Mouse (Mus musculus) hindbrain, embryonic 10.5 days (tissue): ENCODE data around the gene Pikfyve. TPM values are rescaled to one million over a fixed set of nuclear protein-coding genes. Genes with fewer than 3 reads are reported as not detected.
"Not testable (repeated sequence)": the region's sequence is repeated elsewhere in the genome, so short reads cannot be mapped to it uniquely, and the experiment has no call there.

ENCODE experiments used
- DNase-seq: peaks from one replicate; pipeline ENCODE4 v3.0.0-alpha.2; 2017; ENCODE audit warnings: low spot score
- H3K27ac ChIP-seq: fragments of 300-500 bp; sonication (generic); 2 replicates; pipeline ENCODE4 v1.5.1; 2016; ENCODE audit warnings: mild to moderate bottlenecking, moderate library complexity
- H3K27me3 ChIP-seq: fragments of 300-500 bp; sonication (generic); 2 replicates; pipeline ENCODE4 v1.6.1; 2016; ENCODE audit warnings: mild to moderate bottlenecking; ENCODE audit not compliant: poor library complexity, insufficient read depth, severe bottlenecking
- H3K36me3 ChIP-seq: fragments of 300-500 bp; sonication (generic); 2 replicates; pipeline ENCODE4 v1.6.1; 2016; ENCODE audit warnings: mild to moderate bottlenecking, moderate library complexity
- H3K4me1 ChIP-seq: fragments of 300-500 bp; sonication (generic); replicated peaks from 2 replicates; pipeline ENCODE4 v1.6.1; 2016; ENCODE audit warnings: mild to moderate bottlenecking
- H3K4me3 ChIP-seq: fragments of 300-500 bp; sonication (generic); 2 replicates; pipeline ENCODE4 v1.5.1; 2016; ENCODE audit warnings: mild to moderate bottlenecking, moderate library complexity
- H3K9me3 ChIP-seq: fragments of 300-500 bp; sonication (generic); 2 replicates; pipeline ENCODE4 v1.6.1; 2016; ENCODE audit warnings: mild to moderate bottlenecking, moderate library complexity
- WGBS: fragments of 180-500 bp; shearing (Covaris S2); methylation state at CpG from one replicate; pipeline ENCODE4 v1.1.7; 2016; 5-methylcytosine and 5-hydroxymethylcytosine counted together
- polyA plus RNA-seq: library from polyadenylated mRNA; unstranded; fragments of >200 nt; fragmentation: Nextera tagmentation; extraction: Ambion mirVana; gene quantifications from 2 replicates; pipeline ENCODE4 v1.2.1, GENCODE M21; 2016

Gene Pikfyve
- polyA plus RNA-seq, 1 experiment from 2014 or later = 13.7 TPM

GRCm38 (mm10) chr1:65193226-65193625 lies 6.7 kb downstream of the Pikfyve start:
- H3K27me3 ChIP-seq = no peaks in the 10 kb centered on the region
- H3K36me3 ChIP-seq = peaks cover 65% of the 10 kb centered on the region
- no peaks in the 10 kb centered on the region for H3K9me3 ChIP-seq
- WGBS = 97% methylated on average over 2 of the region's 2 CpGs
- H3K27ac ChIP-seq = no peak overlapping the region
- peaks cover 4% of the 10 kb centered on the region for H3K4me1 ChIP-seq
- DNase-seq = no peak
- no peak overlapping the region for H3K4me3 ChIP-seq

DNA sequence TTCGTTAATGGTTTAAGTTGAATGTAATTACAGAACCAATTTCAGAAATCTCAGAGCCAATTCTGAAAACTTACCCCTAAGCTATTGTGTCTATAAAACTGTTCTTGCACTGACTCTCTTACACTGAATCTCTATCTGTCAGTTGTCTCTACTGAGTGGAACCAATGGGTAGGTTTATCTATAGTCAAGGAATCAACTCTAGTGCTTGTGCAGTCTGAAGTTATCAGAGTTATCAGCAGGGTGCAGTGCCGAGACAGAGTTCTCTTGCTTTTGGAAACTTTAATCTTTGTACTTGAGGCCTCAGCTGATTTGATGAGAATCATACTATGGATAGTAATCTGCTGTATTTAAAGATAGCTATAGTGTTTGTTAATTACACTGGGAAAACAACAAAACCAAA lies 11.9 kb downstream of the Pikfyve start:
- Histone ChIP-seq H3K27ac (no peak overlapping the region), H3K36me3 (peaks cover 83% of the 10 kb centered on the region), H3K9me3 (no peaks in the 10 kb centered on the region), H3K27me3 (no peaks in the 10 kb centered on the region), H3K4me3 (no peak overlapping the region), H3K4me1 (no peaks in the 10 kb centered on the region)
- 86% methylated on average over 2 of the region's 2 CpGs for WGBS
- DNase-seq = no peak

DNA sequence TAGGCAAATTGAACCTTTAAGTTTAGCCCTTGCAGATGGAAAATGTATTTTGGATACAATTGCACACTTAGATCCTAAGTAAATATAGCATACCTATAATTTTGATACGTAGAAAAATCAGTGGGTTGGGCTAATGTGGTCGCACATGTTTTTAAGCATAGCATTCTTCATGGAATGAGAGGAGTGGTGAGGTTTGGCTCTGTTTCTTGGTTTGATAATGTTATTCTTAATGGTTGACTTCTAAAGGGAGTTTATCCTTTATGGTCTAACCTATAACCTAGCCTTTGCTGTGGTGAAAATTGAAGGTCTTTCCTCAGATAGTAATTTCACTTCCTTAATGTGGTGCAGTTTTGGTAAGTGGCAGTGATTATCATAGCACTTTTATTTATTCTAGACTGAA lies 12.4 kb downstream of the Pikfyve start:
- no peak overlapping the region for H3K27ac ChIP-seq
- no peak overlapping the region for H3K4me3 ChIP-seq
- DNase-seq = no peak
- H3K9me3 ChIP-seq = no peaks in the 10 kb centered on the region
- 95% methylated on average over 2 of the region's 2 CpGs for WGBS
- no peaks in the 10 kb centered on the region for H3K4me1 ChIP-seq
- peaks cover 83% of the 10 kb centered on the region for H3K36me3 ChIP-seq
- H3K27me3 ChIP-seq = no peaks in the 10 kb centered on the region

DNA sequence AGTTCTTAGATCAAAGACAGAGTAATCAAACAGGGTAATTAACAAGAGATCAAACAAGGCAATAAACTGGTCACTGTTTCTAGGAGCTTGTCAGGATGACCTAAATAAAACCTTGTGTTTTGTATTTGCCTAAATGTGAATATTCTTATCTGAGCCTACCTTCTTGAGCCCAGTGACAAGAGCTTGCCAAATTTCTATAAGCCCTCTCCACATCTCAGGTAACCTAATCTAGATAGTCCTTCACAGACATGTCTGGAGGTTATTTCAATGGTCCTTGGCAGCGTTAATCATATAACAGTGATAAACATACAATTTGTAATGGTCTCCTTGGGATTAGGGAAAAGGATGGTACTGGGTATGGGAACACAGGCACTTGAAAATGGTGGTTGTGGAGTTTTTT lies 17.8 kb downstream of the Pikfyve start:
- Histone ChIP-seq H3K4me3 (no peak overlapping the region), H3K9me3 (peaks cover 4% of the 10 kb centered on the region; the same call in 1 of the 2 replicates), H3K27ac (no peak overlapping the region), H3K27me3 (no peaks in the 10 kb centered on the region), H3K36me3 (peaks cover 90% of the 10 kb centered on the region), H3K4me1 (no peaks in the 10 kb centered on the region)
- WGBS = 90% methylated on average over 1 of the region's 1 CpGs
- DNase-seq = no peak

GRCm38 (mm10) chr1:65213214-65213613 lies 26.7 kb downstream of the Pikfyve start:
- Histone ChIP-seq H3K27me3 (no peaks in the 10 kb centered on the region), H3K4me1 (no peaks in the 10 kb centered on the region), H3K9me3 (peaks cover 20% of the 10 kb centered on the region), H3K27ac (no peak overlapping the region), H3K4me3 (no peak overlapping the region), H3K36me3 (peaks cover 70% of the 10 kb centered on the region)
- DNase-seq = no peak
- 36% methylated on average over 2 of the region's 2 CpGs for WGBS

GRCm38 (mm10) chr1:65217567-65217966 lies 31.1 kb downstream of the Pikfyve start:
- 92% methylated on average over 2 of the region's 2 CpGs for WGBS
- Histone ChIP-seq H3K9me3 (no peaks in the 10 kb centered on the region), H3K27me3 (no peaks in the 10 kb centered on the region), H3K27ac (no peak overlapping the region), H3K36me3 (peaks cover 67% of the 10 kb centered on the region), H3K4me3 (no peak overlapping the region), H3K4me1 (no peaks in the 10 kb centered on the region)
- no peak for DNase-seq

DNA sequence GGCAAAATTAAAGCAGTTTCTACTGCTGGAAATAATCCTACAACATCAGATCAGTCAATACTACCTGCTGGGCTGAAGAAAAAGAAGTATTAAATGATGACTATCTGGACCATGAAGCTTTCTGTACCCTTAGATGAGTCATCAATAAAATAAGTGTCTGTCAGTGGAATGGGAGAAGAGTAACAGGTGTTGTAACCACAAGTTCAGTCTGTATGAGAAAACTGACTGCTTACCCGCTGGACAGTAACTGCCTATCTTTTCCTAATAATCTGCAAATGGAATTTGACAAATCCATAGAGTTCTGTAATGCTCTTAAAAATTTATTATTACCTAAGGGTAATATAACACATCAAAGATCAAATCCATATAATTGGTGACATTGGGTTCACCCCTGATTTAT lies 31.5 kb downstream of the Pikfyve start:
- no peak for DNase-seq
- H3K36me3 ChIP-seq = peaks cover 70% of the 10 kb centered on the region
- H3K4me1 ChIP-seq = no peaks in the 10 kb centered on the region
- H3K27ac ChIP-seq = no peak overlapping the region
- WGBS = 98% methylated on average over 1 of the region's 1 CpGs
- no peak overlapping the region for H3K4me3 ChIP-seq
- H3K27me3 ChIP-seq = no peaks in the 10 kb centered on the region
- no peaks in the 10 kb centered on the region for H3K9me3 ChIP-seq

- Histone ChIP-seq H3K9me3 (no peaks in the 10 kb centered on the region), H3K27ac (no peak overlapping the region), H3K4me3 (no peak overlapping the region), H3K36me3 (peaks cover 79% of the 10 kb centered on the region), H3K4me1 (no peaks in the 10 kb centered on the region), H3K27me3 (no peaks in the 10 kb centered on the region)
- DNase-seq = no peak
- 96% methylated on average over 2 of the region's 2 CpGs for WGBS
Observed at GRCm38 (mm10) chr1:65223654-65224053, 37.2 kb downstream of the Pikfyve start.

DNA sequence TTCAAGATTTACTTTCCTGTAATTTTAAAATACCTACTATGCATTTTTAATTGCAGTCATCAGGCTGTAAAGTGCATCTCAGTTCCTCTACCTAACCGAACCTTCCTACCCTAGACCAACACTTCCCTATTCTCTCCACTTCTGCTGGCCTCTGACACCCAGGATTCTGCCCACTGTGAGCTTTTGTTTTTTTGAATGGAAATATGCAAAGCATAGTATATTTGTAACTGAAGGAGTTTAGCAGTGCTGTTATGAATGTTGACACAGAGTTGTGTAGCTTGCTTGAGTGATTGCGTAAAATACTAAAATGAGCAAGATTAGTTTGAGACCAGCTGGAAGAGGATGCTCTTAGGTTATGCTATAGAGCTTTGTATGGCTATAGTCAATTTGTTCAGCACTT lies 41.2 kb downstream of the Pikfyve start:
- H3K27ac ChIP-seq = no peak overlapping the region
- 95% methylated on average over 2 of the region's 2 CpGs for WGBS
- no peaks in the 10 kb centered on the region for H3K4me1 ChIP-seq
- no peaks in the 10 kb centered on the region for H3K27me3 ChIP-seq
- H3K36me3 ChIP-seq = peaks cover 52% of the 10 kb centered on the region
- no peak overlapping the region for H3K4me3 ChIP-seq
- DNase-seq = no peak
- H3K9me3 ChIP-seq = no peaks in the 10 kb centered on the region

DNA sequence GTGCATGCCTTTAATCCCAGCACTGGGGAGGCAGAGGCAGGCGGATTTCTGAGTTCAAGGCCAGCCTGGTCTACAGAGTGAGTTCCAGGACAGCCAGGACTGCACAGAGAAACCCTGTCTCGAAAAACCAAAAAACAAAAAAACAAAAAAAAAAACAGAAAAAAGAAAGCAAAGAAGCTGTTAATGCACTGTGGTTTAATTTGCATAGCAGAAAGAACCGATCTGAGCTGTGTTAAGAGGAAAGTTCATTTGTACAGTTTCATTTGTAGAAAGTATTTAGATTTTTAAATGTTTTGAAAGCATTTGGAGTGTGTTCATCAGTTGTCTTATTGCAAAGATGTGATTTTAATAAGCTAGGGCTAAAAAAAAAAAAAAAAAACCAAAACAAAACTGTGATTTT lies 43.3 kb downstream of the Pikfyve start:
- H3K27ac ChIP-seq, H3K9me3 ChIP-seq, H3K4me1 ChIP-seq, H3K27me3 ChIP-seq, DNase-seq, H3K4me3 ChIP-seq: not testable (repeated sequence)
- H3K36me3 ChIP-seq = peaks cover 45% of the 10 kb centered on the region
- WGBS = 91% methylated on average over 3 of the region's 3 CpGs

DNA sequence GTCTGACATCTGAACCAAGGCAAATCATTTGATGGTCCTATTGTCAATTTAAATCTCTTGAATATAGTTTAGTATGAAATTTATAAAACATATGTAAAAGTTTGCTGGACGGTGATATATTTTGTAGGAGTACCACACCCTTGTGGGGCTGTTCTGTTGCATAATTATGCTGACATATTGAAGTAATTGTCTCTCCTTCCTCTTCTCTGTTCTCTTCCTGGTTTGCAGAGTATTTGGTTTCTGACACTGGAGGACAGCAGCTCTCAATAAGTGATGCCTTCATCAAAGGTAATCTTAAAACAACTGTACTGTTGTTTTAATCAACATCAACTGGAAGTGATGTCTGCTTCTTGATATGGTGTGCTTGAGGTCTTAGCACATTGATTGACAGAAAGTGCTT lies 44.1 kb downstream of the Pikfyve start:
- Histone ChIP-seq H3K9me3 (no peaks in the 10 kb centered on the region), H3K36me3 (peaks cover 48% of the 10 kb centered on the region), H3K27ac (no peak overlapping the region), H3K4me3 (no peak overlapping the region), H3K4me1 (no peaks in the 10 kb centered on the region), H3K27me3 (no peaks in the 10 kb centered on the region)
- DNase-seq = no peak
- WGBS = 88% methylated on average over 1 of the region's 1 CpGs

GRCm38 (mm10) chr1:65237712-65238111 lies 51.2 kb downstream of the Pikfyve start:
- no peaks in the 10 kb centered on the region for H3K9me3 ChIP-seq
- H3K4me3 ChIP-seq = no peak overlapping the region
- H3K27ac ChIP-seq = no peak overlapping the region
- no peaks in the 10 kb centered on the region for H3K4me1 ChIP-seq
- WGBS = 94% methylated on average over 3 of the region's 3 CpGs
- H3K36me3 ChIP-seq = peaks cover 64% of the 10 kb centered on the region
- no peak for DNase-seq
- no peaks in the 10 kb centered on the region for H3K27me3 ChIP-seq

- Histone ChIP-seq H3K27ac (no peak overlapping the region), H3K27me3 (no peaks in the 10 kb centered on the region), H3K4me1 (no peaks in the 10 kb centered on the region), H3K4me3 (no peak overlapping the region), H3K9me3 (no peaks in the 10 kb centered on the region), H3K36me3 (peaks cover 57% of the 10 kb centered on the region)
- no peak for DNase-seq
- 92% methylated on average over 1 of the region's 1 CpGs for WGBS
Observed at GRCm38 (mm10) chr1:65245637-65246036, 59.2 kb downstream of the Pikfyve start.

- Histone ChIP-seq H3K9me3 (no peaks in the 10 kb centered on the region), H3K27me3 (no peaks in the 10 kb centered on the region), H3K4me3 (no peak overlapping the region), H3K4me1 (no peaks in the 10 kb centered on the region), H3K36me3 (peaks cover 19% of the 10 kb centered on the region), H3K27ac (no peak overlapping the region)
- WGBS = 73% methylated on average over 3 of the region's 3 CpGs
- DNase-seq = no peak
Observed at GRCm38 (mm10) chr1:65280461-65280860, 94.0 kb downstream of the Pikfyve start.
